Mouse (Mus musculus) heart, adult 18-20 months (tissue): Measurements from ENCODE around the gene Alg14. TPM values are rescaled to one million over a fixed set of nuclear protein-coding genes. Genes with fewer than 3 reads are reported as not detected.

ENCODE experiments used
- DNase-seq, 2 experiments: peaks; one replicate each; pipeline ENCODE4 v3.0.0; 2021 to 2022; ENCODE audit warnings: mixed read lengths in 1 of 2
- total RNA-seq, 2 experiments: library from RNA; stranded (reverse); gene quantifications; 2 replicates each; pipeline ENCODE4 v1.2.3; 2021

Gene Alg14
- total RNA-seq, 2 experiments from 2014 or later: 12.4 to 13.5 TPM

DNA sequence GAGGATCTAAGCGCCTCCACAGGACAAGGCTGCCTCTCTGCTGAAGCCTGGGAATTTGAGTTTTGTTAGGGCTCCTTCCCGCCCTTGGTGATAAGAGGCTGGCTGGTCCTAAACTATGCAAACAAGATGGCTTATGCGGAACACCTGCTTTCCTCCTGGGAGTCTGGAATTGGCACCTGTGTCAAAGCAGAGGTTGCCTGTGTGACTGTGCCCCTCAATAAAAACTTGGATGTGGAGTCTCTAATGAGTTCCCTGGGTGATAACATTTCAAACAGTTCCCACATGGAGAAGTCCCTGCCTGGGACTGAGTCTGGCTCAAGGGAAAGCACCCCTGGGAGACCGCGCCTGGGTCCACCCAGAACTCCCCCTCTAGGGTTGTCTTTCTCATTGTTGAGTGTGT is 113.5 kb downstream of the Alg14 start:
- no peak for DNase-seq

DNA sequence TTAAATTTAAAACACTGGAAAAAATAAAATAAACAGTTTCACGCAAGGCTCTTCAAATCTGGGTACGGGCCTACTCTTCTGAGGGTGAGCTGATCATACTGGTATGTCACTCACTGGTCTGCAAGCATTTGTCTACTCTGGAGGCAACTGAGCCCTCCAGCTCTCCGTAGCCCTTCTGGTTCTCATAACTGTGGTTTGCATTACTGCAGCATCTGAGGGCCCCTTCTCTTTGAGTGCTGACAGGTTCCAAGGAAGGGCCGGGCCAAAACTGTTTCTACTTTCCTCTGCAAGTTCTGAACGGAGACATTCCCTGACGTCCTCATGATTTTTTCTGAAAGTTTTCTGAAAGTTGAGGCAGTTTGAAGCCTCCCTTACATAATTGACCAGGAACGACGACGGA is 115.8 kb downstream of the Alg14 start:
- no peak for DNase-seq

DNA sequence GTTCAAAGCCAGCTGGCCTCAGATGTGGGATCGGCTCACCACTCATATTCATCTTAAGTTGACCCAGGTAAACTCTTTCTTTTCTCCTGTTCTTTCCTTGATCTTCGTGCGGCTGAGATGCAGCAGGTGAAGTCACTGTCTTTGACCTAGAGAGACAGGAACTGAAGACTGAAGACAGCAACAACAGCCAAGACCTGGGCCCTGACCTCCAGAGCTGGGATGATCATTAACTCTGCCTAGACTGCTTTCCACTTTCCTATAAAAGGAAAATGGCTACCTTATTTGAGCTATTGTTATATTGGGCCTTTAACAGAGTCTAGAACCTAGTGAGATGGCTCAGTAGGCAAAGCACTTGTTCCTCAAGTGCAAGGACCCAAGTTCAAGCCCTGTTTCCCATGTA is 116.8 kb downstream of the Alg14 start:
- DNase-seq: no peak

DNA sequence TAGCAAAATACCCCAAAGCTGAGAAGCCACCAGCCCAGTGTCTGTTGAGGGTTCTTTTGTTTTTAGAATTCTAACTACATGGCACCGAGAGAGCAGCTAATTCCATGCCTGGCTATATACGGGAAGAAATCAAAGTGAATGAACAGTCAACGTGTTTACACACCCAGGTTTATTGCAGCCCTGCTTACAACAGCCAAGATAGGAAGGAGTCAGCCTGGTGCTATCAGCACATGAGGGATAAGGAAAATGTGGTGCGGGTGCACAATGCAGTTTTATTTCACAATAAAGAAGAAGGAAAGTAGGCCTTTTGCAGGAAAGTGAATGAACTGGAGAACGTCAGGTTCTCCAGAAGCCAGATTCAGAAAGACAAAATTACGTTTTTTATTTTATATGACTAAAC is 119.9 kb downstream of the Alg14 start:
- DNase-seq: no peak

Other genes starting within 250 kb of the Alg14 start
- 1 to 10 TPM; 2.1 to 2.3 TPM for gene Rwdd3, start 120.1 kb upstream of the Alg14 start, total RNA-seq
- gene Tmem56, start 8.7 kb upstream of the Alg14 start, total RNA-seq: 1 to 10 TPM; 1.3 to 1.7 TPM
- gene Cnn3, start 134.7 kb downstream of the Alg14 start, total RNA-seq: 10 to 100 TPM; 37.4 to 41.5 TPM
- gene Slc44a3, start 240.6 kb downstream of the Alg14 start, total RNA-seq: under 1 TPM in 1 of 2 experiments, not detected in 1; 0.46 TPM